Mouse (Mus musculus) megakaryocyte-erythroid progenitor cell, adult 5-6 weeks (primary cell): ENCODE data around the gene Hoxd8. TPM values are rescaled to one million over a fixed set of nuclear protein-coding genes. Genes with fewer than 3 reads are reported as not detected.

Experiments used
- ATAC-seq: replicated peaks from 2 replicates; pipeline ENCODE4 v1.8.0; 2016; ENCODE audit warnings: mild to moderate bottlenecking, inconsistent platforms; ENCODE audit not compliant: severe bottlenecking, poor library complexity, low FRiP score, low TSS enrichment
- total RNA-seq, 2 experiments: library from RNA; stranded (forward) in 1 of 2; stranded (reverse) in 1 of 2; fragments of 200-1000, 215-1000 nt in 1 of 2; fragments of >200 nt in 1 of 2; fragmentation: Nextera tagmentation in 1 of 2; gene quantifications; 2 replicates each; pipeline ENCODE4 v1.2.3; 2014 to 2017

Gene Hoxd8
- total RNA-seq, 2 experiments from 2014 or later: not detected

GRCm38 (mm10) chr2:74694066-74694465 is 10.3 kb upstream of the Hoxd8 start:
- ATAC-seq: 0 out of 2 replicates have a peak, but pooled peaks have one; percentile 25

- no peak for ATAC-seq
These were observed 9.0 kb upstream of the Hoxd8 start for GRCm38 (mm10) chr2:74695383-74695782.

GRCm38 (mm10) chr2:74695813-74696430 is 8.5 kb upstream of the Hoxd8 start:
- ATAC-seq: no peak

GRCm38 (mm10) chr2:74696442-74697335 is 7.7 kb upstream of the Hoxd8 start:
- ATAC-seq: no peak

- ATAC-seq: no peak
These were observed 6.8 kb upstream of the Hoxd8 start, which contains the start of gene Hoxd9 for GRCm38 (mm10) chr2:74697567-74698121. Gene Hoxd9 (plus strand): TSS chr2:74697727.

GRCm38 (mm10) chr2:74698201-74699052 is 6.0 kb upstream of the Hoxd8 start:
- ATAC-seq: no peak

GRCm38 (mm10) chr2:74699053-74699430 is 5.4 kb upstream of the Hoxd8 start:
- no peak for ATAC-seq

- no peak for ATAC-seq
These were observed 4.5 kb upstream of the Hoxd8 start for GRCm38 (mm10) chr2:74699664-74700545.

GRCm38 (mm10) chr2:74700546-74701112 is 3.8 kb upstream of the Hoxd8 start:
- ATAC-seq: no peak

- ATAC-seq: no peak
These were observed 2.2 kb upstream of the Hoxd8 start for GRCm38 (mm10) chr2:74701949-74702819.

GRCm38 (mm10) chr2:74702820-74703219 is 1.6 kb upstream of the Hoxd8 start:
- no peak for ATAC-seq

- ATAC-seq: no peak
These were observed 1.1 kb upstream of the Hoxd8 start for GRCm38 (mm10) chr2:74703317-74703716.

GRCm38 (mm10) chr2:74703720-74704392 is 559 bp upstream of the Hoxd8 start:
- ATAC-seq: no peak

GRCm38 (mm10) chr2:74704999-74705466 is 618 bp downstream of the Hoxd8 start:
- no peak for ATAC-seq

GRCm38 (mm10) chr2:74705467-74706089 is 1.2 kb downstream of the Hoxd8 start:
- no peak for ATAC-seq

- ATAC-seq: no peak
These were observed 2.1 kb downstream of the Hoxd8 start for GRCm38 (mm10) chr2:74706393-74706960.
